Mouse (Mus musculus): ENCODE data around the gene Syngr3. TPM values are rescaled to one million over a fixed set of nuclear protein-coding genes. Genes with fewer than 3 reads are reported as not detected.
"Not testable (repeated sequence)": the region's sequence is repeated elsewhere in the genome, so short reads cannot be mapped to it uniquely, and the experiment has no call there.

The Syngr3 gene
- total and polyA plus RNA-seq, 2 experiments from 2014 or later: 221 to 290 TPM

DNA sequence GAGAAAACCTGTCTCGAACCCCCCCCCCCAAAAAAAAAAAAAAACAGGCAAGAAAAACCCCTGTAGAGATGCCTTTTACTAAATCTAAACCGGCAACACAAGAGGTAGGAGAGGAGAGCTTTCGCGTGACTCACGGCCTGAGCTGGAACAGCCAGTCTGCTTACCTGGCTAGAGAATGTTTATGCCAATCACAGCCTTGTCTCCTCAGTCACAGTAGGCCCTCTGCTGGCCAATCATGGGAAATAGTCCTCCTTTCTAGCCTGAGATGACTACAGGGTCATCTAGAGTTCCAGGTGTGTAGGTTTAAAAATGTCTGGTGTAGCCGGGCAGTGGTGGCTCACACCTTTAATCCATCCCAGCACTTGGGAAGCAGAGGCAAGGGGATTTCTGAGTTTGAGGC is 22.3 kb downstream of the Syngr3 start:
- Histone ChIP-seq H3K4me3 (ENCODE audit: low read depth, low read length) (no peak overlapping the region), H3K27ac (ENCODE audit: low read depth, low read length) (no peak overlapping the region), H3K4me1 (ENCODE audit: insufficient read depth) (peaks cover 15% of the 10 kb centered on the region), H3K27me3 (ENCODE audit: insufficient read depth, low read length) (no peaks in the 10 kb centered on the region), H3K9me3 (ENCODE audit: low read length) (no peaks in the 10 kb centered on the region), H3K4me2 (ENCODE audit: low read depth) (no peak overlapping the region), H3K9ac (no peak overlapping the region), H3K36me3 (ENCODE audit: insufficient read depth) (no peaks in the 10 kb centered on the region)
- 20% methylated on average over 6 of the region's 6 CpGs for WGBS
- ATAC-seq (no peak), DNase-seq (no peak)
- peak; percentile 67 for TF ChIP-seq CTCF (IDR thresholded peaks at IDR 0.05; ENCODE audit: low read depth)

GRCm38 (mm10) chr17:24667011-24667410 is 22.7 kb downstream of the Syngr3 start:
- H3K36me3 ChIP-seq (ENCODE audit: insufficient read depth); H3K4me2 ChIP-seq (ENCODE audit: low read depth); H3K9me3 ChIP-seq (ENCODE audit: low read length); ATAC-seq; H3K9ac ChIP-seq; DNase-seq; H3K27me3 ChIP-seq (ENCODE audit: insufficient read depth, low read length); H3K4me3 ChIP-seq (ENCODE audit: low read depth, low read length); H3K27ac ChIP-seq (ENCODE audit: low read depth, low read length): not testable (repeated sequence)
- peaks cover 15% of the 10 kb centered on the region for H3K4me1 ChIP-seq (ENCODE audit: insufficient read depth)
- 65% methylated on average over 7 of the region's 7 CpGs for WGBS

DNA sequence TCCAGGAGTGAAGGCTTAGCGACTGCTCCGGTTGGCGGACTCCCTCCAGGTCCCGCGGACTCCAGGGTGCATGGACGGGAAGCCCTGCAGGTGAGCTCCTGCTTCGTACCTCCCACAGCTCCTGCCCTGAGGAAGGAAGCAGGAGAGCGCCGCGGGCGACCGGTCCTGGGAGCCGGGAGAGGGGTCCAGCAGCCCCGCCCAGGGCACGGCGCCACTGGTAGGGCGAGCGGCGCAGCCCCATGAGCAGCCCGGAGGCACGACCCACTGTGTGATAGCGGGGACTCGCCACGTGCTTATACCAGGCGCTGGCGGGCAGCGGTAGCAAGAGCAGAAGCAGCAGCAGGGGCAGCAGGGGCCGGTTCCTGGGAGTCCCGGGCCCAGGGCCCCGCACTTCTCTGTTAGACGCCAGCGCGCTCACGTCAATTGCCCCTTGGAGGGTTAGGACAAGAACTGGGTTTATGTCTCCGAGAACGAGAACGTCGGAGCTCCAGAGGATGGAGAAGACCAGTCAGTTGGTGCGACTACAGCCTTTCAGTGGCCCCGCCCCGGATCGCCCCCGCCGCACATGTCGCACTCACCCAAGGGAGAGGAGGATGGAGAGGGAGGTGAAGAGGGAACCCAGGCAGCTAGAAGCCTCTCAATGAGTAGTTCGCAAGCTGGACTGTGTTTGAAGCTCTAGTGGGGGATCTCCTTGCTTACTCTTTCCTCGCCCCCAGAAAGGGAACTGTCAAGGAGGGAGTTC is 31.6 kb downstream of the Syngr3 start, which contains the start of gene Npw:
Gene Npw (minus strand): TSS at position 441 of the 742 bp plus-strand sequence.
- H3K9me3 ChIP-seq (ENCODE audit: low read length): no peaks in the 10 kb centered on the region
- ATAC-seq (peak; percentile 51), DNase-seq (no peak)
- no peak within 1 kb of the TSS for H3K27ac ChIP-seq (ENCODE audit: low read depth, low read length)
- H3K36me3 ChIP-seq (ENCODE audit: insufficient read depth): no peaks in the 10 kb centered on the region
- peaks cover 29% of the 10 kb centered on the region for H3K27me3 ChIP-seq (ENCODE audit: insufficient read depth, low read length)
- H3K4me1 ChIP-seq (ENCODE audit: insufficient read depth): peaks cover 6% of the 10 kb centered on the region; the same call in 1 of the 2 replicates
- H3K4me2 ChIP-seq (ENCODE audit: low read depth): peak within 1 kb of the TSS; percentile 46
- H3K4me3 ChIP-seq (ENCODE audit: low read depth, low read length): peak within 1 kb of the TSS; percentile 26
- H3K9ac ChIP-seq: no peak within 1 kb of the TSS
- TF ChIP-seq CTCF (IDR thresholded peaks at IDR 0.05; ENCODE audit: low read depth): no peak
- WGBS: 5% methylated on average over 47 of the region's 47 CpGs

DNA sequence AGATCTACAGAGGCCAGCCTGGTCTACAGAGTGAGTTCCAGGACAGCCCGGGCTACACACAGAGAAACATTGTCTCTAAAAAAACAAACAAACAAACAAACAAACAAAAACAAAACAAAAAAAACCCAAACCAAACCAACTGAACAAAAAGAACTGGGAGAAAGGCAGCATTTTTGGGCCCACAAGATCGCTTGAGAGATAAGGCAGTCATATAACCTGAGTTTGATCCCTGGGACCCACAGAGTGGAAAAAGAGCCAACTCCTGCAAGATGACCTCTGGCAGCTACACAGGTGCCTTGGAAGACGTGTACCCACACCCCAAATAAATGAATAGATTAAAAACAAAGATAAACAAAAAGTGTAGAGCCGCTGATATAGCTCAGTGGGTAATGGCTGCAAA is 34.8 kb downstream of the Syngr3 start:
- Histone ChIP-seq H3K9me3 (ENCODE audit: low read length) (no peaks in the 10 kb centered on the region), H3K27ac (ENCODE audit: low read depth, low read length) (no peak overlapping the region), H3K36me3 (ENCODE audit: insufficient read depth) (no peaks in the 10 kb centered on the region), H3K27me3 (ENCODE audit: insufficient read depth, low read length) (peaks cover 29% of the 10 kb centered on the region), H3K4me1 (ENCODE audit: insufficient read depth) (peaks cover 6% of the 10 kb centered on the region; the same call in 1 of the 2 replicates), H3K4me3 (ENCODE audit: low read depth, low read length) (no peak overlapping the region), H3K9ac (no peak overlapping the region), H3K4me2 (ENCODE audit: low read depth) (no peak overlapping the region)
- 78% methylated on average over 4 of the region's 4 CpGs for WGBS
- no peak for TF ChIP-seq CTCF (IDR thresholded peaks at IDR 0.05; ENCODE audit: low read depth)
- ATAC-seq: no peak
- DNase-seq: no peak

- peaks cover 10% of the 10 kb centered on the region; the same call in 1 of the 2 replicates for H3K4me1 ChIP-seq (ENCODE audit: insufficient read depth)
- H3K9ac ChIP-seq: no peak overlapping the region
- DNase-seq (peak; percentile 81), ATAC-seq (peak; percentile 54; the same call in 1 of the 2 replicates)
- no peaks in the 10 kb centered on the region for H3K9me3 ChIP-seq (ENCODE audit: low read length)
- 5% methylated on average over 19 of the region's 19 CpGs for WGBS
- peak overlapping the region; percentile 42 for H3K4me2 ChIP-seq (ENCODE audit: low read depth)
- H3K4me3 ChIP-seq (ENCODE audit: low read depth, low read length): peak overlapping the region; percentile 20; the same call in 1 of the 2 replicates
- peak; percentile 90 for TF ChIP-seq CTCF (IDR thresholded peaks at IDR 0.05; ENCODE audit: low read depth)
- H3K36me3 ChIP-seq (ENCODE audit: insufficient read depth): no peaks in the 10 kb centered on the region
- H3K27ac ChIP-seq (ENCODE audit: low read depth, low read length): no peak overlapping the region
- peaks cover 24% of the 10 kb centered on the region for H3K27me3 ChIP-seq (ENCODE audit: insufficient read depth, low read length)
Observed at GRCm38 (mm10) chr17:24653967-24654710, 35.6 kb downstream of the Syngr3 start.

- ATAC-seq (no peak), DNase-seq (no peak)
- H3K9ac ChIP-seq: no peak overlapping the region
- no peak overlapping the region for H3K4me2 ChIP-seq (ENCODE audit: low read depth)
- no peaks in the 10 kb centered on the region for H3K9me3 ChIP-seq (ENCODE audit: low read length)
- H3K4me3 ChIP-seq (ENCODE audit: low read depth, low read length): no peak overlapping the region
- no peaks in the 10 kb centered on the region for H3K36me3 ChIP-seq (ENCODE audit: insufficient read depth)
- H3K27me3 ChIP-seq (ENCODE audit: insufficient read depth, low read length): peaks cover 2% of the 10 kb centered on the region; the same call in 1 of the 2 replicates
- H3K4me1 ChIP-seq (ENCODE audit: insufficient read depth): peaks cover 4% of the 10 kb centered on the region; the same call in 1 of the 2 replicates
- no peak for TF ChIP-seq CTCF (IDR thresholded peaks at IDR 0.05; ENCODE audit: low read depth)
- no peak overlapping the region for H3K27ac ChIP-seq (ENCODE audit: low read depth, low read length)
- 67% methylated on average over 3 of the region's 3 CpGs for WGBS
Observed at GRCm38 (mm10) chr17:24651835-24652234, 37.9 kb downstream of the Syngr3 start.

DNA sequence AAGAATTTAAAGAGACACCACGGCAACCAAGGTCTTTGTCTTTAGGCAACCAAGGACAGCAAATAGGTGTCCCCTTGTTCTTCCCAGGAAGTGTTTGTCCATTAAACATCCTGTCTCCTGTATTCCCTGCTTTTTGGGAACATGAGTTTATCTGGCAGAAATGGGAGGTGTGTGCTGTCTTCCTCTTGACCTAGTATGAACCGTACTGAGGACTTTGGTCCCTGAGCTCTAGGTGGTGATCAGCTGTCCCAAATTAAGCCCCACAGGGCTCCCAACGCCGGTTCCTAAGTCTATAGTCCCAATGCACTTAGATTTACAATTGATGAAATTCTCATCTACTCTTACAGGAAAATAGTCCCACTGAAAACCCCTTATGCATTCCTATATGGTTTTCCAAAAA is 39.0 kb downstream of the Syngr3 start:
- Histone ChIP-seq H3K4me3 (ENCODE audit: low read depth, low read length) (peak overlapping the region; percentile 70), H3K4me2 (ENCODE audit: low read depth) (peak overlapping the region; percentile 99), H3K9ac (no peak overlapping the region), H3K36me3 (ENCODE audit: insufficient read depth) (no peaks in the 10 kb centered on the region), H3K9me3 (ENCODE audit: low read length) (no peaks in the 10 kb centered on the region), H3K27me3 (ENCODE audit: insufficient read depth, low read length) (no peaks in the 10 kb centered on the region; the same call in 1 of the 2 replicates), H3K27ac (ENCODE audit: low read depth, low read length) (no peak overlapping the region), H3K4me1 (ENCODE audit: insufficient read depth) (peaks cover 4% of the 10 kb centered on the region; the same call in 1 of the 2 replicates)
- no peak for ATAC-seq
- no peak for TF ChIP-seq CTCF (IDR thresholded peaks at IDR 0.05; ENCODE audit: low read depth)
- DNase-seq: no peak
- WGBS: 78% methylated on average over 4 of the region's 4 CpGs

All from forebrain, postnatal 0 days (tissue).